Mouse (Mus musculus) embryonic fibroblast, embryonic 13.5 days (primary cell): ENCODE results near the gene Pard6a.

ENCODE experiments used
- CTCF ChIP-seq: IDR thresholded peaks from 2 replicates; pipeline ENCODE4 v1.5.1; 2011; ENCODE audit warnings: mild to moderate bottlenecking, control low read depth, low read length, moderate library complexity, borderline replicate concordance; ENCODE audit not compliant: insufficient read depth
- POLR2A ChIP-seq: IDR thresholded peaks from 2 replicates; pipeline ENCODE4 v1.6.1; 2011; ENCODE audit warnings: low read depth, mild to moderate bottlenecking, control low read depth, low read length, moderate library complexity

DNA sequence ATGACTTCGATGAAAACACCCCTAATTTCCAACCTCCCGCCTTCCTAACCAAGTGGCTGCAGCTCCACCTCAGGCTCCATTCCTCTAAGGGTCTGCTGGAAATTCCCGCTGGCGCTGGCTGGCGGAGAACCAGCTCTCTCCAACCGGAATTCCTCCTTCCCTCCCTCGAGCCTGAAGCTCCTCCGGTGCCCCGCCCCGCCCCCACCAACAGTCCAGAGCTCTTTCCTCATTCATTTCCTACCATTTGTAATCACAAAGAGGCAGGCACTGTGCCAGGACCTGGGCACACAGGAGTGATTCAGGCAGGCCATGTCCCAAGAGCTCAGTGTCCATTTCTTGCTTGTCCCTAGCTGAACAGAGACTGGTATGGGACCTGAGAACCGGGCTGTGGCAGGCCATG is 49.7 kb downstream of the Pard6a start:
- TF ChIP-seq CTCF (no peak), POLR2A (no peak)
